Mouse (Mus musculus) neural tube, embryonic 13.5 days (tissue): Measurements from ENCODE around the gene Gm49416. TPM values are rescaled to one million over a fixed set of nuclear protein-coding genes. Genes with fewer than 3 reads are reported as not detected.

ENCODE experiments used
- ATAC-seq: fragments of 200-750 bp; cut with Nextera tagmentation; 2 replicates; pipeline ENCODE4 v1.8.0; 2017; ENCODE audit warnings: low read depth, mild to moderate bottlenecking, moderate TSS enrichment, moderate library complexity
- H3K27ac ChIP-seq: fragments of 300-500 bp; sonication (generic); replicated peaks from 2 replicates; pipeline ENCODE4 v1.5.1; 2015; ENCODE audit warnings: moderate library complexity, mild to moderate bottlenecking, inconsistent platforms
- H3K27me3 ChIP-seq: fragments of 300-500 bp; sonication (generic); 2 replicates; pipeline ENCODE4 v1.6.1; 2015; ENCODE audit warnings: mild to moderate bottlenecking, inconsistent platforms
- H3K36me3 ChIP-seq: fragments of 300-500 bp; sonication (generic); 2 replicates; pipeline ENCODE4 v1.6.1; 2015; ENCODE audit warnings: mild to moderate bottlenecking, inconsistent platforms
- H3K4me1 ChIP-seq: fragments of 300-500 bp; sonication (generic); replicated peaks from 2 replicates; pipeline ENCODE4 v1.6.1; 2015; ENCODE audit warnings: inconsistent platforms
- H3K4me2 ChIP-seq: fragments of 300-500 bp; sonication (generic); 2 replicates; pipeline ENCODE4 v1.6.1; 2015; ENCODE audit warnings: inconsistent platforms, mild to moderate bottlenecking, moderate library complexity
- H3K4me3 ChIP-seq: fragments of 300-500 bp; sonication (generic); 2 replicates; pipeline ENCODE4 v1.5.1; 2015; ENCODE audit warnings: mild to moderate bottlenecking, inconsistent platforms
- H3K9ac ChIP-seq: fragments of 300-500 bp; sonication (generic); 2 replicates; pipeline ENCODE4 v1.6.1; 2015; ENCODE audit warnings: moderate library complexity, mild to moderate bottlenecking, inconsistent platforms
- H3K9me3 ChIP-seq: fragments of 300-500 bp; sonication (generic); 2 replicates; pipeline ENCODE4 v1.6.1; 2016; ENCODE audit warnings: inconsistent platforms
- WGBS: fragments of 180-500 bp; shearing (Covaris S2); methylation state at CpG from one replicate; pipeline ENCODE4 v1.1.7; 2015; 5-methylcytosine and 5-hydroxymethylcytosine counted together
- polyA plus RNA-seq: library from polyadenylated mRNA; unstranded; fragments of >200 nt; fragmentation: Nextera tagmentation; extraction: Ambion mirVana; gene quantifications from 2 replicates; pipeline ENCODE4 v1.2.1, GENCODE M21; 2015

The Gm49416 gene
- polyA plus RNA-seq, 1 experiment from 2014 or later: 0.27 TPM

DNA sequence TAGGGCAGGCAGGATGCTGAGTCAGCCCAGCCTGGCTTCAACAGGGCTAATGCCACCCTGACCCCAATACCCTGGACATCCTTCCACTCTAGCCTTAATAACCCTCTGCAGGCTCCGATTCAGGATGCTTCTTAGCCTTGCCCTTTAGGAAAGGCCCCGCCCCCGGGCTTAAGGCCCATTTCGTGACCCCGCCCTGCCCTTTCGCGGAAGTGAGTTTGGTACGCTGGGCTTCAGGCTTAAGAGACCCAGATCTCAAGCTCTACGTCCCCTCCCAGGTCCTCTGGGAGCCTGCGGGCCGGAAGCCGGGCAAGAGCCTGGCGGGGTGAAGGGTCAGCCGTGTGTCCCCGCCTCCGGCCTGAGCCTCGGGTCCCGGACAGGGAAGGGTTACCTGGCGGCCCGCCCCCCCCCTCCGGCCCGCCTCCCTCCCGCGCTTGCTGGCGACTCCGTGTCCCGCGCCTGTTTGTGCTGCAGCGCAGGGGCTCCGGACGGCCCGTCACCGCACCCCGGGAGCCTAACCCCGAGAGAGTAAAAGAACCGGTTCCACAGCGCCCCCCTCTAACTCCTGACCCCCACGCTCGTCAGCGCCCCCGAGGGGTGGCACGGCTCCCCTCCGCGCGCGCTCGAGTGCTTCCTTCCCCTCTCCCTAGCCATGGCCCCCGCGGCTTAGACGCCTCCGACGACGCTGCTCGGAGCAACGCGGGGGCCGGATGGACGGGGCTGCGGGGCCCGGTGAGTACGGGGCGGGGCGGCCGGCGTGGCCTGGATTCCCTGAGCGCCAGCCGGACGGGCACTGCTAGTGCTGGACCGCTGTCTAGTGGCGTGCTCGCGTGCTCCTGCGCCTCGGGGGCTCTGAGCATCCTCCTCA lies 40.7 kb downstream of the Gm49416 start, which contains the start of the genes Rom1 and Eml3:
TSS of gene Rom1 (minus strand) at position 133 of the 865 bp plus-strand sequence.
TSS of gene Eml3 (plus strand) at position 329 of the 865 bp plus-strand sequence.
- ATAC-seq: peak; percentile 68

DNA sequence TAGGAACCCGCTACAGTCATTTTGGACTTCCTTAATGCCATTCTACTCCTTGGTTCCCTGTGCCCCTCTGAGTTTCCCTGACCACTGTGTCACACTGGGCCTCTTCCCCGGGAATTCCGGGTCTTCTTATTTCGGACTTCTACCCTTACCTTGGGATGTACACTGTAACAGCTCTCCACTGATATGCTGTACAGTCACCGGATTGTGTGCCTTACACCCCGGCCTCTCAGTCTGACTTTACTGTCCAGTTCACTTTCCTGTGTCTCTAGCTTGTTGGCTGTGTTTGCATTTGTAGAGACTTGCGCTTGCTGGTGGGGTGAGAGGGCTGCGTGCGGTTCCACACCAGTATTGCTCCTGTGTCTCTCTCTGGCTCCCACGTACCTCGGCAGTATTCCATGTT lies 41.4 kb downstream of the Gm49416 start:
- WGBS: 14% methylated on average over 11 of the region's 11 CpGs
- H3K9ac ChIP-seq: peak overlapping the region; percentile 79
- H3K9me3 ChIP-seq: no peaks in the 10 kb centered on the region
- H3K4me3 ChIP-seq: peak overlapping the region; percentile 54
- H3K36me3 ChIP-seq: peaks cover 28% of the 10 kb centered on the region
- ATAC-seq: no peak
- H3K27ac ChIP-seq: 0 out of 2 replicates have a peak overlapping the region, but pooled peaks have one; percentile 28
- H3K27me3 ChIP-seq: no peaks in the 10 kb centered on the region
- peaks cover 23% of the 10 kb centered on the region for H3K4me1 ChIP-seq
- peak overlapping the region; percentile 71 for H3K4me2 ChIP-seq

More for the DNA sequence above, 40.7 kb downstream of the Gm49416 start, which contains the start of the genes Rom1 and Eml3:
- Histone ChIP-seq H3K9me3 (no peaks in the 10 kb centered on the region), H3K9ac (peak within 1 kb of the TSS; percentile 79), H3K4me2 (peak within 1 kb of the TSS; percentile 71), H3K27me3 (no peaks in the 10 kb centered on the region), H3K4me1 (peaks cover 23% of the 10 kb centered on the region), H3K4me3 (peak within 1 kb of the TSS; percentile 54), H3K36me3 (peaks cover 28% of the 10 kb centered on the region), H3K27ac (peak within 1 kb of the TSS; percentile 54; the same call in 1 of the 2 replicates)
- WGBS: under 1% methylated on average over 73 of the region's 74 CpGs

- H3K36me3 ChIP-seq: peaks cover 21% of the 10 kb centered on the region
- no peak for ATAC-seq
- H3K4me2 ChIP-seq: peak overlapping the region; percentile 71
- no peaks in the 10 kb centered on the region for H3K27me3 ChIP-seq
- H3K4me3 ChIP-seq: 0 out of 2 replicates have a peak overlapping the region, but pooled peaks have one; percentile 54
- 82% methylated on average over 7 of the region's 7 CpGs for WGBS
- H3K9me3 ChIP-seq: no peaks in the 10 kb centered on the region
- no peak overlapping the region for H3K27ac ChIP-seq
- peak overlapping the region; percentile 79 for H3K9ac ChIP-seq
- peaks cover 23% of the 10 kb centered on the region for H3K4me1 ChIP-seq
Measured at GRCm38 (mm10) chr19:8930771-8931170, 42.0 kb downstream of the Gm49416 start.

DNA sequence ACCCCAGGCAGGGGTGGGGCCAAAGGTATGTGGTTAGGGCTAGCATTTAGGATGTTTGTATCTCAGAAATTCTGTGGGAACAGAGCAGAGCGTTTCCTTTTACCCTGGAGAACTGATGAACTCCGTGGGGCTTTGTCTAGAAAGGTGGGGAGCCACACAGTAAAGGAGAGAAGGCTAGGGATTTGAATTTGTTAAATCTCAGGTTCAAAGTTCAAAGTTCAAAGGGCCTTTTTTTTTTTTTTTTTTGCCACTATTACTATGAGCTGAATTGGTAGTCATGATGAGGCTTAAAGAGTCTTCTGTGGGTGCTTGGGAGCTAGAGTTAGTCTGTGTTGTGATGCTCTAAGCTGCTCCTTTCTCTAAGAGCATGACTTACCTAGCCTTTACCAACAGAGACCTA lies 48.0 kb downstream of the Gm49416 start:
- WGBS: 88% methylated on average over 2 of the region's 2 CpGs
- Histone ChIP-seq H3K27ac (no peak overlapping the region), H3K36me3 (peaks cover 8% of the 10 kb centered on the region), H3K4me1 (peaks cover 13% of the 10 kb centered on the region), H3K9ac (no peak overlapping the region), H3K4me3 (no peak overlapping the region), H3K4me2 (no peak overlapping the region), H3K27me3 (no peaks in the 10 kb centered on the region), H3K9me3 (no peaks in the 10 kb centered on the region)
- no peak for ATAC-seq

DNA sequence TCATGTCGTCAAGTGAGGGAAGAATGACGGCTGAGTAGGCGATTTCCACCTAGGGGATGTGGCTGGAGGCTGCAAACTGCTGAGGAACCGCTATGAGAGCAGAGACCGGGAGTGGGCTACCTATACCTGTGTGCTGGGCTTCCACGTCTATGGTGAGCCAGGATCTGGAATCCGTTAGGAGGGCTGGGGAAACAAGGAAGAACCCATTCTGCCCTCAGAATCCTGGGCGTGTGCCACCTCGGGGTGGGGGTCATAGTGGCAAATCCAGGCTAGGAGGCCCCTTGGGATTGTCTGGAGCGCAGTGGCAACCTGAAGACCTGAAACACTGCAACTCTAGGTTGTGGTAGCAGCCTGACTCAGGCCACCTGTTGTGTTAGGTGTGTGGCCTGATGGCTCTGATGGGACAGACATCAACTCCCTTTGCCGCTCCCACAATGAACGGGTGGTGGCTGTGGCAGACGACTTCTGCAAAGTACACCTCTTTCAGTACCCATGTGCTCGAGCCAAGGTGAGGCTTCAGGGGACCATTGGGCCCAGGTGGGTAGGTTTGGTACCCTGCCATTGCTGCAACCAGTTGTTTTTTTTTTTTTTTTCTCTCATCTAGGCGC lies 51.9 kb downstream of the Gm49416 start:
- Histone ChIP-seq H3K27ac (no peak overlapping the region), H3K27me3 (no peaks in the 10 kb centered on the region), H3K4me1 (peaks cover 44% of the 10 kb centered on the region), H3K4me3 (peak overlapping the region; percentile 96; the same call in 1 of the 2 replicates), H3K9me3 (no peaks in the 10 kb centered on the region), H3K36me3 (peaks cover 26% of the 10 kb centered on the region), H3K9ac (peak overlapping the region; percentile 100), H3K4me2 (peak overlapping the region; percentile 77)
- 79% methylated on average over 15 of the region's 15 CpGs for WGBS
- no peak; the same call in 1 of the 2 replicates for ATAC-seq

DNA sequence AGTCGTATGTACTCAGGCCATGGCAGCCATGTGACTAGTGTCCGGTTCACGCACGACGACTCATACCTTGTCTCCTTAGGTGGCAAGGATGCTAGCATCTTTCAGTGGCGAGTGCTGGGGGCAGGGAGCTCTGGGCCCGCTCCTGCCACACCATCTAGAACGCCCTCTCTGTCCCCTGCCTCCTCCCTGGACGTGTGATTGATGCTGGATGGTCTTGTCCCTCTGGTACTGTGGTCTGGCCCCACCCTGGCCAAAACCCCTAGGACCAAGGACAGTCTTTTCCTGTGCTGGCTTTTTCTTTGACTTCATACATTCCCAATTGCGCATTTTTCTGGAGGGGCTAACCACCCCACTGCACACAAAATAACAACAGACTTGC lies 52.4 kb downstream of the Gm49416 start:
- peaks cover 31% of the 10 kb centered on the region for H3K36me3 ChIP-seq
- H3K4me2 ChIP-seq: peak overlapping the region; percentile 77
- H3K9ac ChIP-seq: peak overlapping the region; percentile 100
- H3K4me3 ChIP-seq: peak overlapping the region; percentile 96
- WGBS: 22% methylated on average over 10 of the region's 10 CpGs
- H3K9me3 ChIP-seq: no peaks in the 10 kb centered on the region
- H3K27ac ChIP-seq: peak overlapping the region; percentile 95
- H3K4me1 ChIP-seq: peaks cover 44% of the 10 kb centered on the region
- ATAC-seq: peak; percentile 25
- no peaks in the 10 kb centered on the region for H3K27me3 ChIP-seq

GRCm38 (mm10) chr19:8941515-8942217 lies 52.9 kb downstream of the Gm49416 start, which contains the start of gene Mta2:
TSS of gene Mta2 (plus strand) at chr19:8941875.
- Histone ChIP-seq H3K36me3 (peaks cover 33% of the 10 kb centered on the region), H3K9me3 (no peaks in the 10 kb centered on the region), H3K27ac (peak within 1 kb of the TSS; percentile 95), H3K4me2 (peak within 1 kb of the TSS; percentile 77), H3K4me1 (peaks cover 44% of the 10 kb centered on the region), H3K9ac (peak within 1 kb of the TSS; percentile 100), H3K27me3 (no peaks in the 10 kb centered on the region), H3K4me3 (peak within 1 kb of the TSS; percentile 96)
- peak; percentile 94 for ATAC-seq
- WGBS: under 1% methylated on average over 64 of the region's 64 CpGs

DNA sequence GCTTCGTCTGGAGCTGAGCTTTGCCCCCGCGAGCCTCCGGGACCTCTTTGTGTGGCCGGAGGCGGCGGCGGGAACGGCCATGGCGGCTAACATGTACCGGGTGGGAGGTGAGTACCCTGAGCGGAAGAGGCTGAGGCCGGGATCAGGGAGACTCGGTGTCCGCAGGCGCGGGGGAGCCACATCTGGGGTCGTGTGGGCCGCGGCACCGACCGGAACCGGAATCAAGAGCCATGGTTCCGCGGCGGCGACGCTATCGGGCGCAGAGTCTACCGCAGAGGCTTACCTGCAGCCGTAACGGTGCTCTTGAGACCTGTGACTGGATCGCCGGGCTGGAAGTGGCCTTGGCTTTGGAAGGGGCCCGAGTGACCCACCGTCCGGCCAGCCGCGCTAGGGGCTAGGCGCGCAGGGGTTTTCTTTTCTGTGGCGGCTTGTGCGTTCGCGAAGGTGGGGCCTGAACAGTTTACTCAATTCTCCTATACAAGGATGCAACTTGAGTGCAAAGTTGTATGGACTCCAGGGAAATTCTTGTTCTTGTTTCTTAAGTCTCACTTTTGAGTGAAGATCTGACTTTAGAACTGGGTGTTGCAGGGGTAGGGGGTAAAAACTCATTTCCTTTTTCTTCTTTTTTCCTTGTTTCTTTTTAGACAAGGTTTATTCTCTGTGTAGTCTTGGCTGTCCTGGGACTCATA lies 53.7 kb downstream of the Gm49416 start:
- peak overlapping the region; percentile 95 for H3K27ac ChIP-seq
- H3K4me3 ChIP-seq: peak overlapping the region; percentile 96
- no peak; the same call in 1 of the 2 replicates for ATAC-seq
- no peaks in the 10 kb centered on the region for H3K9me3 ChIP-seq
- H3K27me3 ChIP-seq: no peaks in the 10 kb centered on the region
- under 1% methylated on average over 46 of the region's 46 CpGs for WGBS
- H3K36me3 ChIP-seq: peaks cover 37% of the 10 kb centered on the region
- H3K4me1 ChIP-seq: peaks cover 44% of the 10 kb centered on the region
- H3K9ac ChIP-seq: peak overlapping the region; percentile 100
- H3K4me2 ChIP-seq: peak overlapping the region; percentile 77

DNA sequence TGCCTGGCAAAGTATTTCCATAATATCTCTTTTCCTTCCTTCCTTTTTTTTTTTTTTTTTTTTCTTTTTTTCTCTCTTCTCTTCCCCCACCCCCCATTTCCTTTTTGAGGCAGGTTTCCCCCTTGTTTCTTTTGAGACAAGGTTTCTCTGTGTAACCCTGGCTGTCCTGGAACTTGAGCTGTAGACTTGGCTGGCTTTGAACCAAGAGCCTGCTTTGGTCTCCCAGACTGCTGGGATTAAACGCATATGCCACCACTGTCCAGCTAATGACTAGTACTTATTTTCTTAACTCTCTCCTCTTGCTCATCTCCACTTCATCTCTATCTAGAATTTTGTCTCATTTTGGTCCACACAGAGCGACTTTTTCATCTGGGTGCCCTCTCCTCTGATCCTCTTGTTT lies 54.3 kb downstream of the Gm49416 start:
- peak overlapping the region; percentile 77 for H3K4me2 ChIP-seq
- peaks cover 44% of the 10 kb centered on the region for H3K4me1 ChIP-seq
- WGBS: 82% methylated on average over 2 of the region's 2 CpGs
- ATAC-seq: no peak
- peak overlapping the region; percentile 96 for H3K4me3 ChIP-seq
- no peaks in the 10 kb centered on the region for H3K9me3 ChIP-seq
- H3K27ac ChIP-seq: no peak overlapping the region
- H3K9ac ChIP-seq: peak overlapping the region; percentile 100
- H3K27me3 ChIP-seq: no peaks in the 10 kb centered on the region
- H3K36me3 ChIP-seq: peaks cover 40% of the 10 kb centered on the region

DNA sequence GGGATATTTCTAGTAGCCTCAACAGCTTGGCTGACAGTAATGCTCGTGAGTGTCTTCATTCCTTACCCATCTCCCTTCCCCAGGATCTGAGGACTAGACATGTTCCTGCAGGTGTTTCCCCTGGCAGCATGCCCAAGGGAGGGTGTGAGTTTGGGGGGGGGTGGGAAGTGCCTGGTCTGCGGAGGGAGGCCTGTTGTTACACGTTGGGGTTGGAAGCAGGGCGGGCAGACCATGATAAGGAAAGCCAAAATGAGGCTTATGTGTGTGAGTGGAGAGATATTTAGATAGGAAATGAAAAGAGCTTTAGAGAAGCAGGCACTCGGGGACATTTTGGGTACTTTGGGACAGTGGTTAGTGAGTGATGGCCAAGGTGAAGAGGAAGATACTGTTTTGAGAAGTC lies 55.3 kb downstream of the Gm49416 start:
- Histone ChIP-seq H3K4me3 (peak overlapping the region; percentile 9), H3K9ac (peak overlapping the region; percentile 55), H3K9me3 (no peaks in the 10 kb centered on the region), H3K27ac (0 out of 2 replicates have a peak overlapping the region, but pooled peaks have one; percentile 4), H3K4me2 (peak overlapping the region; percentile 77), H3K27me3 (no peaks in the 10 kb centered on the region), H3K36me3 (peaks cover 51% of the 10 kb centered on the region), H3K4me1 (peaks cover 44% of the 10 kb centered on the region)
- ATAC-seq: no peak
- 70% methylated on average over 5 of the region's 5 CpGs for WGBS

GRCm38 (mm10) chr19:8944750-8945149 lies 56.0 kb downstream of the Gm49416 start:
- Histone ChIP-seq H3K27me3 (no peaks in the 10 kb centered on the region), H3K4me3 (peak overlapping the region; percentile 21), H3K4me1 (peaks cover 44% of the 10 kb centered on the region), H3K9ac (peak overlapping the region; percentile 55), H3K27ac (no peak overlapping the region), H3K4me2 (peak overlapping the region; percentile 77), H3K9me3 (no peaks in the 10 kb centered on the region), H3K36me3 (peaks cover 57% of the 10 kb centered on the region)
- WGBS: 40% methylated on average over 5 of the region's 5 CpGs
- ATAC-seq: no peak
